Mouse (Mus musculus): ENCODE data around the gene Angel2.

The Angel2 gene

DNA sequence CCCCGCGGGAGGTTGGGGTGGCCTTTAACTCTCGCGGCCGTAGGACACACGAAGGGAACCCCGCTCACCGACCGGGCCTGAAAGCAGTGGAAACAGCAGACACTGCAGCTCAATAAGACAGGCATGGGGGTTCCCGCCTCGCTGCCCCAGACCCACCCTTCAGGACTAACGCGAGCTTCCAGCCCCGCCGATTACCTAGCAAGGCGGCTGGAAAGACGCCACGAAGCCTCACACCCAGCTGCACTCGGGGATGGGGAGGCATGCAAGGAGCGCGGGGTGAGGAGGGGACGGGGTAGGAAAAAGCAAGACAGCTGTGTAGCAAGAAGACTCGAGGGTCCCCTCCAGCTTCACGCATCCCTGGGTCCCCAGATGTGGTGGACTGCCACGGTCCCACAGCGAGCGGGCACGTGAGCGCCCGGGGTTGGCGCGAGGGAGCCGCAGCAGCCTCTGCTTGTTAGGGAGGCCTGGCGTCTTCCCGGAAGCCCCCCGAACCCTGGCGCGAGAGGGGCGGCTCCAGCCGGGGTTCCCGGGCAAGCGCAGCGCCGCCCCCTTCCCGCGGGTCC lies 53.7 kb downstream of the Angel2 start:
- no peak for DNase-seq (ENCODE audit: extremely low read depth, low read depth, low spot score)

DNA sequence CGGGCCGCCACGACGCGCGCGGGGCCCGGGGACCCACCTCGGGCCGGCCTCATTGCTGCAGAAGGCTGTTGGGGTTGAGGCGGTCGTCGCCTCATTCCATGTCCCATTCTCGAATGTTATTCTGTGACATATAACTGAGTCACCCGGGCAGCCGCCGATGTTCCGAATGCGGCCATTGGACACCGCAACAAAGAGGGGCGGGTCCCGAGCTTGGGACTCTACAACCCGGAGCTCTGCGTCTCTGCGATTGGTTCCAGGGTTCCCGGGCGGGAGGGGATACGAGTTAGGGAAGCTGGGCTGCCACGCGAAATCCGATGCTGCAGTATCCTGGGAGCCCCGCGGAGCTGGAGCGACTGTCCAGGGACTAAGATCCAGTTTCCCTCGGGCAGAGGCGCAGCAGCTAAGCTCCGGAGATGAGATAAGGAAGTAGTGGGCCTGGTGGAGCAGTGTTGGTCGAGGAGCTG lies 54.2 kb downstream of the Angel2 start, which contains the start of gene Vash2:
TSS of gene Vash2 (minus strand) at position 197 of the 464 bp plus-strand sequence.
- no peak for DNase-seq (ENCODE audit: extremely low read depth, low read depth, low spot score)

DNA sequence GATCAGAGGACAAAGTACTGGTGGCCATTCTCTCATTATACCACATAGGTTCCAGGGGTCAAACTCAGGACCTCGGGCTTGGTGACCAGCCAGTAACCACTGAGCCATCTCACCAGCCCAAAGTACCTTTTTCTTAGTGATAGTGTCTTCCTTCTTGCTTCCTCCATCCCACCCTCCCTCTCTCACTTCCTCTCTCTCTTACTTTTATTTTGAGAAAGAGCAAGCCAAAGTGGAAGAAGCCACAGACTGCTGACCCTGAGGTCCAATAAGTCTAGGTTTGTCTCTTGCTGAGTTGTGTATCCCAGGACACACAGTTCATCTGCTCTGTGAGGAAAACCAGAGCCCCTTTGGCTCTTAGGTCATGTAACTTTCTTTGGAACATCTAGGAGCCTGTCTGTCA lies 55.6 kb downstream of the Angel2 start:
- DNase-seq (ENCODE audit: extremely low read depth, low read depth, low spot score), result no peak

DNA sequence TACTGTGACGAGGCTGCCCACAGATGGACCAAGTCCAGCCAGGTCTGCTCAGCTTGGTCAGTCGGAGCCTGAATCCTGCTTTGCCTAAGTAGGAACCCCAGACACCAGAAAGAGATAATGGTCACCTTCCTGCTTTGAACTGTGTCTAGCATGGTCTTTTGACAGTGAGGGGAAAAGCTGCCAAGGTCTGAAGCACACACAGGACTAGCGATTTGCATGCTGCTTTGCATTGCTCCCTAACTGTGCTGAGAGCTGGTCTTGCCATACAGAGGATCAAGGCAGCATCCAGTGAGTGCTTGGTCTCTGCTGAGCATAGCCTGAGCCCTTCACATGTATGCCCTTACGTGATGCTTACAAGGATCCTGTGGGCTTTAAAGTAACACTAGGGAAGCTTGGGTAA lies 56.5 kb downstream of the Angel2 start:
- DNase-seq (ENCODE audit: extremely low read depth, low read depth, low spot score), result no peak

DNA sequence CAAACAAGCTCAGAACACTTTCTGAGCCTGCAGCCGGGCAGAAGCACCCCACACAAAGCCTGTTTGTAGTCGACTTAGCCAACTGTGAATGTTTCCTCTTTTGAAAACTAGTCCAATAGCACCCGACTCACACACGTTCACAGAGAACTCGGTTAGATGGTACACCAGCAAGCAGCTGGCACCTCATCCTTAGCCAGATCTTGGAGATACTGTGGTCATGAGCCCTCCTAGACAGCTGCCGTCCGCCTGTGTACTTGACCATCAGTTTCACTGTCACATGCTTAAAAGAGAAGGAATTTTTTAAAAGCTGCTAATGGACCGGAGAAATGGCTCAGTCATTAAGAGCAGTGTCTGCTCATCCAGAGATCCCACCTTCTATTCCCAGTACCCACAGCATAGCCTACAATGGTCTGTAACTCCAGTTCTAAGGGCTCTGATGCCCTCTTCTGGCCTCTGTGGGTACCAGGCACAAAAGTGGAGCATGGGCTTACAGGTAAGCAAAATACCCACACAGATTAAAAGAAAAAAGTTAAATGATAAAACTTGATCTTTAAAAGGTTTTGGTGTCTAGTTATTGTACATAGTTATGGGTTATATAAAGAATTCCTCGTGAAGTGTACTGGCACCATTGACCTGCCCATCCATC lies 64.6 kb downstream of the Angel2 start:
- DNase-seq (ENCODE audit: extremely low read depth, low read depth, low spot score), result no peak

DNA sequence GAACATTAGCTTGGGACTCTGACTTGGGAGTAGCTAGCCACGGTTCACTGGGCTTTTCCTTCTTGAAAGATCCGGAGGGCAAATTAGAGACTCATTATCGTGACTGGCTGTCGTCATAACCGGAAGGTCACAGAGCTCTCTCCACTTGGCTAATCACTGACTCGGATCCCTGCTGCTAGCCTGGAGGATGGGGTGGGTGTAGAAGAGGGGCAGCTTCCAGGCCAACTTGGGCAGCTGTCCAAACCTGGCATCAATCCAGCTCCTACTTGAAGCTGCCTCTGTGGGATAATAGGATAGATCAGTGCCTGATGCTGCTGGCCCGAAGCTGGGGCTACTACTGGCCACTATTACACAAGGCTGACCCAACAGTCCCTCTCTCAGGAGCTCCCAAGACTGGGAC lies 70.6 kb downstream of the Angel2 start:
- no peak for DNase-seq (ENCODE audit: extremely low read depth, low read depth, low spot score)

DNA sequence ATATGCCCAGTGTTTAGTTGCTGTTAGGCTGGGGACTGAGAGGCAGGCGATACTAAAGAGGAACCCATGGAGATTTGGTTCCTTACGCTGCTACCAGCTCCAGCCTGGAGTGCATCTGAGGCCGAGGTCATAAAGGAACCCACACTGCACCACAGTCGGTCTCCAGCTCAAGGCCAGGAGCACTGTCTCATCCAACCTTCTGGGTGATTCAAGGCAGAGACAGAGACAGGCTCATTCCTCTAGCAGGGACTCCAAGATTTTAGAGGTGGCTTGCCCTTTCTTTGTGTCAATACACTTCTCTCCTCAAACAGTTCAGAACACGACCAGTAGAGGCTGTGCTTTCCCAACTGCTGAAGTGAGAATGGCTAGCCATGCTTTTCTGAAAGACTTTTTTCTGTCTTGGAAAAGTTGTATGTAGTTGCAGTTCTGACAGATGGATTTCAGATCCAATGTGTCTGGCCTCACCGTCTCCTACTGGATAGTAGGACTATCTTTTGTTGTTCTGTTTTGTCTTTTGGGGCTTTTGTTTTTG lies 71.5 kb downstream of the Angel2 start:
- no peak for DNase-seq (ENCODE audit: extremely low read depth, low read depth, low spot score)
